12 mouse cellular contexts compared by ENCODE assay signal in genomic region chr14:111680271-111680670, GRCm38 (mm10). TPM values are rescaled to one million over a fixed set of nuclear protein-coding genes. Genes with fewer than 3 reads are reported as not detected.
DNase-seq lines count a peak whose midpoint lies in the region; ATAC-seq and TF ChIP-seq lines count a peak whose summit lies in the region.
"Had no signal": no experiment of that assay in that cellular context is flagged by ENCODE, and none has a peak within 500 bp of the region (broad histone marks: within the 10 kb centered on the region; RNA-seq: fewer than 3 reads in every experiment).

No protein-coding gene starts in this region.

- H3K27me3 ChIP-seq in heart, embryonic 10.5 days (ENCODE audit: insufficient read depth, poor library complexity, severe bottlenecking): peaks cover 34% of the 10 kb centered on the region
- H3K27me3 ChIP-seq in stomach, embryonic 14.5 days (ENCODE audit: control insufficient read depth, insufficient read depth, low read length): no peaks in the 10 kb centered on the region
- no peaks in the 10 kb centered on the region for H3K27me3 ChIP-seq in stomach, postnatal 0 days (ENCODE audit: control insufficient read depth, insufficient read depth, low read length)
- peaks cover 48% of the 10 kb centered on the region for H3K27me3 ChIP-seq in intestine, postnatal 0 days (replicated peaks; ENCODE audit: control insufficient read depth, insufficient read depth, low read length)
- peaks cover 18% of the 10 kb centered on the region; the same call in 1 of the 2 replicates for H3K27me3 ChIP-seq in stomach, embryonic 16.5 days (ENCODE audit: control insufficient read depth, insufficient read depth, low read length)

- no peak for DNase-seq in heart, embryonic 10.5 days (ENCODE audit: low spot score)
- no peak for DNase-seq in heart, postnatal 14 days
- no peak for DNase-seq in stomach, postnatal 0 days (ENCODE audit: low spot score)
- no peak for DNase-seq in urinary bladder, postnatal 25 days (ENCODE audit: low spot score)
- no peak for DNase-seq in gastrocnemius, postnatal 25 days
- DNase-seq: gastrocnemius, postnatal 10 days; spleen, adult 18-20 months; thymus, postnatal 4 days had no signal

- TF ChIP-seq EP300 in stomach, postnatal 0 days (optimal IDR thresholded peaks at IDR 0.05): no peak

- intact Hi-C loops in heart, postnatal 14 days (cut with DNase I): no loop called here

- ATAC-seq in stomach, embryonic 14.5 days (ENCODE audit: insufficient number of reproducible peaks, insufficient read depth, low FRiP score, low read depth): no peak
- ATAC-seq in stomach, postnatal 0 days (ENCODE audit: low FRiP score, low TSS enrichment): no peak
- ATAC-seq in intestine, postnatal 0 days: no peak
- no peak for ATAC-seq in stomach, embryonic 16.5 days (ENCODE audit: insufficient read depth, low FRiP score)

- peak overlapping the region; percentile 97; the same call in 1 of the 2 replicates for H3K4me2 ChIP-seq in stomach, embryonic 14.5 days (replicated peaks; ENCODE audit: low read depth, low read length)
- no peak overlapping the region for H3K4me2 ChIP-seq in stomach, postnatal 0 days (replicated peaks; ENCODE audit: low read depth)
- H3K4me2 ChIP-seq in intestine, postnatal 0 days (replicated peaks; ENCODE audit: low read depth): peak overlapping the region; percentile 82; the same call in 1 of the 2 replicates
- peak overlapping the region; percentile 87; the same call in 1 of the 2 replicates for H3K4me2 ChIP-seq in stomach, embryonic 16.5 days (ENCODE audit: low read depth, low read length)

- no peak overlapping the region for H3K9ac ChIP-seq in stomach, embryonic 14.5 days (replicated peaks; ENCODE audit: low read depth, low read length)
- no peak overlapping the region for H3K9ac ChIP-seq in stomach, postnatal 0 days (ENCODE audit: low read length)
- H3K9ac ChIP-seq in intestine, postnatal 0 days (ENCODE audit: low read depth, low read length): no peak overlapping the region
- H3K9ac ChIP-seq in stomach, embryonic 16.5 days (ENCODE audit: low read length): no peak overlapping the region

- peaks cover 3% of the 10 kb centered on the region; the same call in 1 of the 2 replicates for H3K36me3 ChIP-seq in heart, embryonic 10.5 days
- no peaks in the 10 kb centered on the region for H3K36me3 ChIP-seq in stomach, embryonic 14.5 days (ENCODE audit: control insufficient read depth, insufficient read depth, low read length)
- H3K36me3 ChIP-seq in stomach, postnatal 0 days (ENCODE audit: control insufficient read depth, insufficient read depth, low read length): no peaks in the 10 kb centered on the region
- no peaks in the 10 kb centered on the region for H3K36me3 ChIP-seq in intestine, postnatal 0 days (ENCODE audit: control insufficient read depth, insufficient read depth)
- no peaks in the 10 kb centered on the region for H3K36me3 ChIP-seq in stomach, embryonic 16.5 days (ENCODE audit: control insufficient read depth, insufficient read depth, low read length)

- peak overlapping the region; percentile 62; the same call in 1 of the 2 replicates for H3K4me3 ChIP-seq in heart, embryonic 10.5 days
- 0 out of 2 replicates have a peak overlapping the region, but pooled peaks have one; percentile 48 for H3K4me3 ChIP-seq in stomach, embryonic 14.5 days (ENCODE audit: low read depth, low read length)
- H3K4me3 ChIP-seq in stomach, postnatal 0 days (ENCODE audit: low read depth, low read length): no peak overlapping the region
- H3K4me3 ChIP-seq in intestine, postnatal 0 days (ENCODE audit: low read depth, low read length): no peak overlapping the region
- H3K4me3 ChIP-seq in stomach, embryonic 16.5 days (replicated peaks; ENCODE audit: low read length): no peak overlapping the region

- H3K27ac ChIP-seq in heart, embryonic 10.5 days: no peak overlapping the region
- H3K27ac ChIP-seq in stomach, embryonic 14.5 days (ENCODE audit: low read length): no peak overlapping the region
- no peak overlapping the region for H3K27ac ChIP-seq in stomach, postnatal 0 days (replicated peaks)
- no peak overlapping the region for H3K27ac ChIP-seq in intestine, postnatal 0 days (ENCODE audit: low read depth, low read length)
- no peak overlapping the region for H3K27ac ChIP-seq in stomach, embryonic 16.5 days (ENCODE audit: low read length)
- H3K27ac ChIP-seq: kidney, postnatal 0 days had no signal

- no peak for TF ChIP-seq CTCF in stomach, postnatal 0 days (IDR thresholded peaks at IDR 0.05; ENCODE audit: low read depth)
- no peak for TF ChIP-seq CTCF in intestine, postnatal 0 days (IDR thresholded peaks at IDR 0.05; ENCODE audit: low read depth)

- H3K4me1 ChIP-seq in heart, embryonic 10.5 days: peaks cover 13% of the 10 kb centered on the region; the same call in 1 of the 2 replicates
- 0 out of 2 replicates have a peak, but pooled peaks cover 3% of the 10 kb centered on the region for H3K4me1 ChIP-seq in stomach, embryonic 14.5 days (ENCODE audit: control insufficient read depth, insufficient read depth, low read length)
- H3K4me1 ChIP-seq in stomach, postnatal 0 days (replicated peaks; ENCODE audit: control insufficient read depth, insufficient read depth): peaks cover 12% of the 10 kb centered on the region
- no peaks in the 10 kb centered on the region; the same call in 1 of the 2 replicates for H3K4me1 ChIP-seq in intestine, postnatal 0 days (replicated peaks; ENCODE audit: control insufficient read depth, insufficient read depth, low read length)
- peaks cover 7% of the 10 kb centered on the region for H3K4me1 ChIP-seq in stomach, embryonic 16.5 days (ENCODE audit: control insufficient read depth, insufficient read depth, low read length)

- WGBS in heart, embryonic 10.5 days: 55% methylated on average over 8 of the region's 8 CpGs
- 65% methylated on average over 8 of the region's 8 CpGs for WGBS in stomach, embryonic 14.5 days
- WGBS in stomach, postnatal 0 days: 56% methylated on average over 8 of the region's 8 CpGs
- 54% methylated on average over 8 of the region's 8 CpGs for WGBS in intestine, postnatal 0 days
- 61% methylated on average over 8 of the region's 8 CpGs for WGBS in stomach, embryonic 16.5 days

- no peaks in the 10 kb centered on the region for H3K9me3 ChIP-seq in heart, embryonic 10.5 days
- H3K9me3 ChIP-seq in stomach, embryonic 14.5 days (ENCODE audit: control insufficient read depth, low read depth, low read length): no peaks in the 10 kb centered on the region
- no peaks in the 10 kb centered on the region for H3K9me3 ChIP-seq in stomach, postnatal 0 days (ENCODE audit: control insufficient read depth, low read length)
- no peaks in the 10 kb centered on the region for H3K9me3 ChIP-seq in intestine, postnatal 0 days (ENCODE audit: control insufficient read depth)
- no peaks in the 10 kb centered on the region for H3K9me3 ChIP-seq in stomach, embryonic 16.5 days (replicated peaks; ENCODE audit: control insufficient read depth, low read length)

RNA-seq across cellular contexts. Expression of gene Slitrk5, which starts 5.4 kb away (rescaled TPM):
- 11.1 and 18.7 TPM in 2 replicates for polyA plus RNA-seq in heart, embryonic 10.5 days (2016; fragmentation: Nextera tagmentation; extraction: Ambion mirVana)
- total RNA-seq in heart, postnatal 14 days (2021): under 1 TPM in 1 of 2 experiments, not detected in 1; 0.07 TPM
- 6.6 and 6.8 TPM in 2 replicates for polyA plus RNA-seq in stomach, embryonic 14.5 days (2014; fragmentation: Nextera tagmentation; extraction: Ambion mirVana)
- 1.1 and 1.2 TPM in 2 replicates for polyA plus RNA-seq in stomach, postnatal 0 days (2015; fragmentation: Nextera tagmentation; extraction: Ambion mirVana)
- polyA plus RNA-seq in intestine, postnatal 0 days (2015; fragmentation: Nextera tagmentation; extraction: Ambion mirVana): 1.1 TPM in 2 replicates
- polyA plus RNA-seq in stomach, embryonic 16.5 days (2015; fragmentation: Nextera tagmentation; extraction: Ambion mirVana): 3.8 and 4.0 TPM in 2 replicates
- under 1 TPM; 0.18 to 0.19 TPM for total RNA-seq in gastrocnemius, postnatal 25 days (2021)

Comparison
In these comparisons a context has a peak if more than half of its experiments do, and no peak if none do; other contexts are left out.
1. H3K4me3 ChIP-seq: peak in heart, embryonic 10.5 days (single experiment) and stomach, embryonic 14.5 days (single experiment); none in stomach, postnatal 0 days (single experiment), intestine, postnatal 0 days (single experiment) and stomach, embryonic 16.5 days (single experiment).